Mouse (Mus musculus): ENCODE measurements around the gene Rnf144a. TPM values are rescaled to one million over a fixed set of nuclear protein-coding genes. Genes with fewer than 3 reads are reported as not detected.
"Not testable (repeated sequence)": the region's sequence is repeated elsewhere in the genome, so short reads cannot be mapped to it uniquely, and the experiment has no call there.

Rnf144a gene
- total RNA-seq, 2 experiments from 2014 or later: 30.0 to 32.2 TPM

DNA sequence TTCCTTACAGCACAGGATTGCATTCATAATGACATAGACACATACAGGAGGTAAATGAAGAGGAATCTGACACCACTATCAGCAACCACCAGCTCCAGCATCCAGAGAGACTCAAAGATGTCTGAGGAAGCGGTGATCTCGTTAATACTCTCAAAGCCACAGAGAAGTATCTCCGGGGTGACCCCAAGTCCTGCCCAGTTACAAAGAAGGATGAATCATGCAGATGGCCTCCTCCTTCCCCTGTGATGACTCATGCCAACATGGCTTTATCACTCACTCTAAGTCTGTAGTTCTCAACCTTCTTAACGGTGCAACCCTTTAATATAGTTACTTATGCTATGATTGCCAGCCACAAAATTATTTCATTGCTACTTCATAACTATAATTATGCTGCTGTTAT, 74.4 kb downstream of the Rnf144a start:
- intact Hi-C loops (cut with DNase I): no loop called here
- DNase-seq (ENCODE audit: low spot score in 2 of 2): no peak

DNA sequence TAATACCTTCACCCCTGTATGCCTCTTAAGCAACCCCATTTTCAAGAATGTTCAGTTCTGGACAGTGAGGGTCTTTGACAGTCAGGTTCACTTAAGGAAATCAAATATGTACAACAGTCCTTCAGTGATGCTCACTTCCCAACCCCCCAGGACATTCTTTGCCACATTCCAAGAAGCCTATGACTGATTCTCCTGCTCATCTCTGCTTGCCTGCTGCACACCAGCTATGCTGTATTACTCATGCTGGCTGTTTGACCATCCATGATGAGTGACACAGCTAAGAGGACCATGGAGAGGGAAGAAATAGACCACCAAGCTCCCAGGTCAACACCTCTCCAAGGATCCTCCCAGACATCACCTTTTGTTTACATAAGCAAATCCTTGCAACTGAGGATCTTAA, 75.2 kb downstream of the Rnf144a start:
- intact Hi-C loops (cut with DNase I): no loop called here
- no peak for DNase-seq (ENCODE audit: low spot score in 2 of 2)

DNA sequence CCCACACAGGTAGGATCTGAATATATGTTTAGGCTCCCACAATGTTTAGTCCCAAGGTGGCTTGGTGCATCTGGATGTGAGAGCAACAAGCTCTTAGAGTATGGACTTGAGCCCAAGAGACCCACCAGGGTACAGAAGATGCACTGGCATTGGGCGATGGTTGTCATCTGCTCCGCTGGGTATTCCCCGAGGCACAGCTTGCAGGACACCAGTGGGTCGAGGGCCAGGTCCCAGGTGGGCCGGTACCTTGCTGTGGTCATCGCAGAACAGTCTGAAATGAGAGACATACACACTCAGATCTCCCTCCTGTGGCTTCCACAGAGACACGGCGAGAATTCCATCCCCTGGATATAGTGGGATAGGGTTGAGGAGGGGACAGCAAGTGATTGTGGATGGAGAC, 75.9 kb downstream of the Rnf144a start:
- intact Hi-C loops (cut with DNase I): no loop called here
- DNase-seq (ENCODE audit: low spot score in 2 of 2): no peak

DNA sequence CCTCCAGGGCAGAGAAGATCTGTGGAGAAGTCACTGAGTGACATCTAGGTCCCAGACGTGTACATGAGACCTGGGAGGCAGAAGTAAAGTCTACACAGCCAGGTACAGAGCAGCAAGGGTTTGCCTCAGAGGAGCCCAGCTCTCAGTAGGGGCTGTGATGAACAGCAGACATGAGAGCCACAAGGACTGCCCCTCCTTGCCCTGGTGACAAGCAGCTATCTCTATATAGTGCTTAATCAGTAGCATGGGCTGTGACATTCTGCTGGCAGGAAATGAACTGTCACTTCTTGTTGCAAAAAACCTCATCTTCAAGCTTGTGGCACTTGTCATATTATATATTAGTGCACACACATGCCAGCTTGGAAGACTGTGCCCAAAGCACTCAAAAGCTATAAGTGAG, 81.4 kb downstream of the Rnf144a start:
- no peak for DNase-seq (ENCODE audit: low spot score in 2 of 2)
- intact Hi-C loops (cut with DNase I): loop anchor here (5.0 kb wide), 1 partner anchor 79 kb away; no protein-coding TSS in a partner anchor

DNA sequence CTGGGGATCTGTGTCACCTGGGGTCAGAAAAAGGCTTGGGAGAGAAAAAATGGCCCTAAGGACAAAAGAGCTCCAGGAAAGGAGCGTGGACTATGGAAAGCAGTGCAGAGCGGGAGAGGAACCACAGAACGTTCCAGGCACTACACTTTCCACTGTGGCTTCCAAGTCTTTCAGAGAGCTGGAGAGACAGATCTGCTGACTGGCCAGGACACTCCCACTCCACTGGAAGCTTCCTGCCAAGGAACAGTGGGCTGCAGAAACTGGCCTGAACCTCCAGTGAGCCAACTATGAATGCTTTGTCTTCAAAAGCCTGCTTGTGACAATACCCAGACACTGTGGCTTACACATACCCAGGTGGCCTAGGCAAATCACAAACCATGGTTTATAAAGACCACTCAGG, 84.0 kb downstream of the Rnf144a start:
- intact Hi-C loops (cut with DNase I): loop anchor here (5.0 kb wide), 1 partner anchor 81 kb away; no protein-coding TSS in a partner anchor
- DNase-seq (ENCODE audit: low spot score in 2 of 2): peak; percentile 38 to 83

DNA sequence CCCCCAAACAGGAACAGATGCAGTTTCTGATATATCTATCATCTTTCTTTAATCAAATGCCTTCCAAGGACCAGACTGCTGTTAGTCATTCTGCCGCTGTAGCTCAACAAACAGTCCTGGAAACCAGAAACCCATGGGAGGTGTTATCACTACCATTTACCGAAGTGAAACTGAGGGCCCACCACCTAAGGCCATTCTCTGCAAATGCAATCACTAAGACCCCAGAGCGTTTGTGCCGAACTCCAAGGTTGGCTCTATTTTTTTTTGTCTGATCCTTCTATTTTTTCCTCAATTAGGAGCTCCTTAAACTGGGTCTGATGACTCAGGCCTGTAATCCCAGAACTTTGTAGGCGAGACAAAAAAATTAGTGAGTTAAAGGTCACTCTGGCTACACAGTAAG, 85.3 kb downstream of the Rnf144a start:
- DNase-seq (ENCODE audit: low spot score in 2 of 2): no peak
- intact Hi-C loops (cut with DNase I): loop anchor here (5.0 kb wide), 1 partner anchor 83 kb away; no protein-coding TSS in a partner anchor

DNA sequence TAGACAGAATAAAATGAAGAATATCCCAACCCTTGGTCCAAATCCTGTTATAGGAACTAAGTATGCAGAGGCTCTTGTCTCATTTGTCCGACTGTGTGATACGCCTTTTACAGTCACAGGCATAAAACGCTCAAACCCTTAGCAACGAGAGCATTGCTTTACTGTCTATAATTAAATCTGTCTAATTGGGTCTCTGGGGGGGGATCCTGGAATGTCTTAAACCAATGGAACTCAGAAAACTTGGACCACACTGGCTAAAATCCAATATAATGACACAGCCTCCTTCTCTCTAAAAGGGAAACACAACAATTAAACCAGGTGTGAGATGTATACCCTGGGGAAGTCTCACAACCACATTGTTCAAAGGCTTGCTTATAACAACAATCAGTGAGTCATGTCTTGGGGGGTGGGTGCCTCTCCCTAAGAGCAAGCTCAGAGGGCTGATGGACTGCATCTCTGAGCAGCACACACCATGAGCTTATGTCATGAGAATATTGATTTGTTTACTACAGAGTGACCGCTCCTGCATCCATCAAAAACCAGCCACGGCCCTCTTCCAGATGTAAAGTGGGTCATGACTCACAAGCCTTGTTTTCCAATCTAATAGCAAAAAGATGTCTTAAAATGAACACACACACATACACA, 85.9 kb downstream of the Rnf144a start:
- DNase-seq (ENCODE audit: low spot score in 2 of 2): no peak
- intact Hi-C loops (cut with DNase I): no loop called here

DNA sequence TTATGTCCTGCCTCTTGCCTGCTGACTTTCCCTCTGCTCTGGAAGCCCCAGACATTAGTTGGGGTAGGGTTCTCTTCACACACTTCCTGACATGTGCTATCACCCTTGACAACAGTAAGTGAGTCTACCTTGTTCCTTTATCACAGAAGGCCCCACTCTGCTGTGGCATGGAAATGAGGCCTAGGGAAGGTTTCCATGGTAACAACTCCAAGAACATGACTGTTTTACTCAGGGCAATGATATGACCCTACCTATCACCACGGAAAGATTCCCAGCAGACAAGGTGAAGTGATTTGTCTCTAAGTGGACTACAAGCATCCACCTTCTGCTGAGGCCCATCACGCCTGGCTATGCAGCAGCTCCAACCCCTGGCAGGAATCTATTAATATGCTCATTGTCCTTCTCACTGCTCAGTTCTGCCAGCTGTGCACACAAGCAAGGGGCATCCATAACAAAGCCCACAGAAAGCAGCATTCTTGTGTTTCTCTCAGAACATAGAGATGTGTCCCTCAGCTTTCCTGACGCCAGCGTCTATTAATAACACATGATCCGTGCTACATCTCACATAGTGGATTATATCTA, 91.2 kb downstream of the Rnf144a start:
- intact Hi-C loops (cut with DNase I): no loop called here
- no peak for DNase-seq (ENCODE audit: low spot score in 2 of 2)

DNA sequence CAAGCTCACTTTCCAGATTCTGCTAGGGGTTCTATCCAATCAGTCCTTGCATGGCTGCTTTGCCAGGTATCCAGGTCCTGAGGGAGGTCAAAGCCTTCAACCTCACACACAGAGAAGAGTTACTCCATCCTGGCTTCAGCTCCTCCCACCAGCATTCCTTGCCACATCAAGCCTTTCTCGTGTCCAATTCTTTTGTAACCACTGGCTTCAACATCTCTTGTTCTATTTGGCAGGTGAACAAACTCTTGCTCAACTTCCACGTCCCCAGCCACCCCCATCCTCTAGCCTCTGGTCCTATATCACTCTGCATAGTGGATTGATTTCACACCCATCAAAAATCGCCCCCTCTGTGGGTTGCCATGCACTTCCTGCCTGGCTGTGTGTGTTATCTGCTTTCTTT, 98.8 kb downstream of the Rnf144a start:
- no peak for DNase-seq (ENCODE audit: low spot score in 2 of 2)
- intact Hi-C loops (cut with DNase I): no loop called here

DNA sequence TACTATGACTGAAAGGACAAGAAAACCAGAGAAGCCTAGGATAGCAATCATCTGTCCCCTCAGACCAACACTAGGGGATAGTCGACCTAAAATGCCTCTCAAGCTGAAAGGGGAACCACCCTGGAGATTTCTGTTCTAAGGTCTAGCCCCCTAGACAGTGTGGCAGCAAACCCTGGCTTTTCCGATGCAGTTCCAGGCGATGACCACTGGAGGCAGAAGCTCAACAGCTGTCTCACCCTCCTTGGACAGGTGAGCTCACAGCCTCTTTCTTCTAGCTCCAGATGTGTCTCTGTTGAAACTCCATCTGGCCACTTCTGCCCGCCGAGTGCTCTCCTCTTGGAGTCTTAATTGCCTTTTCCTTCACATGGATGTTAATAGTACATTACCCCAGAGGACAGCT, 100.1 kb downstream of the Rnf144a start:
- intact Hi-C loops (cut with DNase I): loop anchor here (2.0 kb wide), 1 partner anchor 100 kb away; the partner anchor contains the start of gene Rnf144a
- no peak for DNase-seq (ENCODE audit: low spot score in 2 of 2)

DNA sequence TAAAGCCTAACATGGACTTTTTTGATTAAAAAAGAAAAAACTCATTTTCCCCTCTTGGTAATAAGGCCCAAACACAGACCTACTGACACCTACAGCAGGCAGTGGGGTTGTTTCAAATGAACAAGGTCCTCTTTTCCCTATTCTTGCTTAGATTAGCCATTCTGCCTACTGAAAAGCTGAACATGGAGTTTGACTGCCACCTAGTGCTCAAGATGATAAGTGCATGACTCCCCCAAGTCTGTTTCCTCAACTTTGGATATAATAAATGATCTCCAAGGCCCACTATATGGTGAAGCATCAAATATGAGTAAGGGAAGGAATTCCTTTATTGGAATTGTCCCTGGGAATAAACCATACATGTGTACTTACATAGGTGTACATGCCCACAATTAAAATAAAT, 103.5 kb downstream of the Rnf144a start:
- intact Hi-C loops (cut with DNase I): no loop called here
- peak; percentile 70 to 78 for DNase-seq (ENCODE audit: low spot score in 2 of 2)

DNA sequence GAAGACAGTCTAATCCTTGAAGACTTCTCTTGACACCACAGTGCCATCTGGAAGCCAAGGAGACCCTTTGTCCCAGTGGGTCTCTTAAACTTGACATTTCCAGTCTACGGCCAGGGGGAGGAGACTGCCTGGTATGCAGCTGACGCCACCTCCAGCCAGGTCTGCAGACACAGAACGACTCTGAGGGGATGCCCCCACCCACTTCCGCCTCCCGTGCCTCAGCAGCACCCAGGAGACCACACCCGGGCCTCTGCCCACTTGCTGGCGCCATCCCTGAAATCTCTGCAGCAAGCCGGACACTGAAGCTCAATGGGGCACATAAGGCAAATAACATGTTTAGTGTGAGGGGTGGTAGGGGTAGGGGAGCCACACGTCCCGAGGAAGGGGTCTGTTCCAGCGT, 104.8 kb downstream of the Rnf144a start:
- intact Hi-C loops (cut with DNase I): no loop called here
- DNase-seq (ENCODE audit: low spot score in 2 of 2): no peak

DNA sequence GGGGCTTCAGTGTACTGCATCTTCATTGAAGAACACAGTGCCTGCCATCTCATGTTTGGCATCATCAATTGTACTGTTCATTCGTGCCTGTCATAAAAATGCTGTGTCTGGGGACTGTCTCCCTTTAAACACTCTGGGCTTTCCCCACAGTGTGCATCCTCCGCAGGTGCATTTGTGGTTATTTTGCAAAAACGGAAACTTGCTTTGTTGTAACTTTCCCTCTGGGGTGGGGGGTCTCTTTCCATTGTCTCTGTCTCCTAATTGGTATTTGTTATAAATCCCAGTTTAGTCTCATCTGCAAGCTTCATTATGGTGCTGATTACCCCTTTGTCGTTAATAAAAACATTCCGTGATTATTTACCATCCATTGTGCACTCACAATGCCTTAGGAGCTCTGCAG, 112.2 kb downstream of the Rnf144a start:
- DNase-seq (ENCODE audit: low spot score in 2 of 2): no peak
- intact Hi-C loops (cut with DNase I): no loop called here

DNA sequence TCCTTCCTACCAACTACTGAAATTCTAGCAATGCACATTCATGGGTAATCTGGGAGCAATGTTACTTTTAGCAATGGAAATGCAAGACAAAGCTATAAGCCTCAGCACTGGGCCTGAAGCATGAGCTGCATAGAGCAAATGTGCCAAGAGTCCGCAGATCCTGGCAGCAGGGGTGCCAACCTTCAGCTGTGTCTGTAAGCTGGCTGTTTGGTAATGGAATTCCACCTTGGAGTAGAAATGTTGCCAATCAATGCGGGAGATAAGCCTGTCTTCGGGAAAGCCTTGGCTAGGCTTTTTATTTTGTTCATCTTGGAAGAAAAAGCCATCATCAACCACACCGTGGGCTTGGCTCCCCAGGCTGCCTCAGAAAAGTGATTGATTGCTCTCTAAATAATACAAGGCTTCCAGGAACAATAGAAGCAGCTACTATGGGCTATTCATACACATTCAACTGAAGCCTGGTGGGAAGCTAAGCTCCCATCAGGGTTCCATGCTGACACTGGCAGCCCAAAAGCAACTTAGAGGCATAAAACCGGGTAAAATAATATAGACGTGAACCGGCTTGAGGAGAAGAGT, 115.5 kb downstream of the Rnf144a start:
- intact Hi-C loops (cut with DNase I): loop anchor here (5.0 to 10.0 kb wide), 2 partner anchors 1272 to 1585 kb away; no protein-coding TSS in a partner anchor
- DNase-seq (ENCODE audit: low spot score in 2 of 2): no peak

DNA sequence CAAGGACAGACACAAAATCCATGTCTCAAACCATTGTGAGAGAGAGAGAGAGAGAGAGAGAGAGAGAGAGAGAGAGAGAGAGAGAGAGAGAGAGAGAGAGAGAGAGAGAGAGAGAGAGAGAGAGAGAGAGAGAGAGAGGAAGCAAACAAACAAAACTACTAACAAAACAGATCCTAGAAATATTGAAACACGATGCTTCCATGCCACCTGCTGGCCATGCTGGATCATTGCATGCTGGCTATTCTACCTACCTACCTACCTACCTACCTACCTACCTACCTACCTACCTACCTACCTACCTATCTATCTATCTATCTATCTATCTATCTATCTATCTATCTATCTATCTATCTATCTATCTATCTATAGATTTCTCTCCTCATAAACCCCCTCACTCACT, 119.1 kb downstream of the Rnf144a start:
- DNase-seq (ENCODE audit: low spot score in 2 of 2): not testable (repeated sequence)
- intact Hi-C loops (cut with DNase I): loop anchor here (5.0 to 10.0 kb wide), 2 partner anchors 1269 to 1581 kb away; no protein-coding TSS in a partner anchor

DNA sequence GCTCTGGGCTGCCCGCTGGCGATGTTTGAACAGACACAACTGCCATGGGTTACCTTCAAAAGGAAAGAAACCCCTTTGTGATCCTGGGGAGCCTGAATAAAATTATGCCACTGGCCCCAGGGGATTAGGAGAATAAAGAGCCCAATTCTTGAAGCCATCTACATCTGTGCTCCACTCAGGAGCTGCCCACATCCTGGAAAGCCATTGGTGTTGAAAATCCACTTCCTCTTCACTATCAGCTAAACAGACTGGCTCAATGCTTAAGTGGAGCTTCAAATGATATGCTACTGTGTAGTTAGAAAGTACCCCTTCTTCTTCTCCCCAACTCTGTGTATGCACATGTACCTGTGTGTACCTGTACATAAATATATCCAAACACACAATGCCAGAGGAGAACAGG, 125.9 kb downstream of the Rnf144a start:
- intact Hi-C loops (cut with DNase I): no loop called here
- no peak for DNase-seq (ENCODE audit: low spot score in 2 of 2)

DNA sequence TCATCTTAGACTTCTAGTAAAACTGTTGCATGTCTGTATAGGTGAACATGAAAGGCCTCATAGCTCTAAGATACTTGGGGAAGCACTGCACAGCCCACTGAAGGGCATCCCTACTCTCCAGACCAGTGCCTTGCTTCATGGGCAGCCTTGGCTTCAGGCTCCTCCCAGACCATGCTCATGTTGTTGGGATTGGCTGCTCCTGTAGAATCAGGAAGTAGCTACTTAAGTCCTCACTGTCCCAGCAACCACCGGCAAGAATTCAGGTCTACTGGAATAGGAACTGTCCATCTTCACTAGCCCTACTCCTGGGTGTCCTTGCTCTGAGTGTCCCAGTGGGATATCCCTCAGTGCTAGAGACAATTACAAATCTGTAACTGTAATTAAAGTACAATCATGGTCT, 126.7 kb downstream of the Rnf144a start:
- intact Hi-C loops (cut with DNase I): no loop called here
- DNase-seq (ENCODE audit: low spot score in 2 of 2): no peak

DNA sequence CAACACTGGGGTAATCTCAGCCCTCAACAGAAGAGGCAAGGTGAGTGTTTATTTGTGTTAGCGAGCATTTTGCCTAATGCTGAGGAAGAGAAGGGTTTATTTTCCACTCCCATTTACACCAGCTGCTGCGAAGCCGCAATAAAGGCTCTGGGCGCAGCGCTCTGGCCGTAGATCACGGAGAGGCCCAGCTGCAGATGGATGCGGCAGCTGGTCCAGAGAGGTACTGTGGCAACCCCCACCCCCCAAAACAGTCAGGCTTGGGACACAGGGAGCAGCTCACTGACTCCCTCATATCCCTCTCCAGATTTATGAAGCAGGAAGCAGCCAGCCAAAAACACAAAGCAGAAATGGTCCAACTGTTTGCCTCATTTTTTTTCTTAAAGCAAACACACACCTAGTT, 129.1 kb downstream of the Rnf144a start:
- intact Hi-C loops (cut with DNase I): no loop called here
- no peak for DNase-seq (ENCODE audit: low spot score in 2 of 2)

DNA sequence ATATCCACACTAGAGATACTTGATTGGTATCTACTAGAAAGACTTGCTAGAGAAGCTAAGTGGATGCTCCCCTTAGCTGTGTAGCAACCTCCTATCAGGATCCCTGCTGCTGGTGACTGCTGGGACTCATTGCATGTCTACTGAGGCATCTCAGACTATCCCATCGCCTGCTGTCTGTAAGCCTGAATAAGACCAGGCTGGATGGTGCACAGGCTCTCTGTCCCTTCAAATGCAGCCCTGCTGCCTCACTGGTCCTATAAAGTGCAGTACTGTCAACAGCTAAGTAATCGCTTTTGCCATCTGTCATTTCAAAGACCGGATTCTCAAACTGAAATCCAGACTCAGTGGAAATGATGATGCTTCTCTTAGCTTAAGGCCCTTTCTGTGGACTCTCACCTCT, 129.6 kb downstream of the Rnf144a start:
- DNase-seq (ENCODE audit: low spot score in 2 of 2): no peak
- intact Hi-C loops (cut with DNase I): no loop called here

DNA sequence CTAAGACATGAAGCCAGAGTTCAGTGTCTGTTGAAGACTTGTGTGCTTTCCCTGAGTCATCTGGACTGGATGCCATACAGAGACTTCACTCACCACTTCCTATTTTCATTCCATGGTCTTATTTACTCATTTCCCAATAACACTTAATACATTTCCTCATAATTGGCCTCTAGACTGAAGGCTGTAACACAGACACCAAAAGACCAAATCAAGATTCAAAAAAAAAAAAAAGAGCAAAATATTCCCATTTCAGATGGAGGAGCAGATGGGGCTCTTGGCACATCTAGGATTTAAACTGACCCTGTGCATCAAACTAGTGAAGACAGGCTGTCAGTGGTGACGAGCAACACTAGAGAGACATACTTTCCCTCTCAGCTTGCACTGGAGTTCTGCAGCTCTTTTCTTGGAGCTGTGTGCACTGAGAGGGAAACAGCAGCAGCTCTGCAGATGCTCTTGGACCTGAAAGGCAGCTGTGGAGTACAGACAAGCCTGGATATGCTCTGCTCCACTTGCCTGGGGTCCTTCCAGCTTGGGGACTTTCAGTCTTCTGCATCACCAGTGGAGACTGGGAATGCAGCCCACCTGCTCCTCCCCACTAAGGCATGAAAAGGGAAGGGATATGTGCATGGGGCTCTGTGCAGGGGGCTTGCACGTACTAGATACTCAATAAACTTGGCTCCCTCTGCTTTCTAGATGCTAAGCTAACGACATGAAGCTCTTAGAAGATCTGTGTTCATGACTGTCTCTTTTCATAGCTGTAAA, 134.2 kb downstream of the Rnf144a start:
- DNase-seq (ENCODE audit: low spot score in 2 of 2): no peak
- intact Hi-C loops (cut with DNase I): no loop called here

Data from left cerebral cortex, postnatal 25 days (tissue).